Mouse (Mus musculus) liver, adult 10 weeks (tissue): Measurements from ENCODE around the gene Wdr17. TPM values are rescaled to one million over a fixed set of nuclear protein-coding genes. Genes with fewer than 3 reads are reported as not detected.

Source experiments
- polyA plus RNA-seq: library from polyadenylated mRNA; stranded (reverse); fragments of 350-450 nt; fragmentation: Illumina TruSeq; extraction: RNeasy Lipid Tissue Mini Kit (QIAGEN cat#74804); gene quantifications from one replicate; pipeline ENCODE4 v1.2.3, GENCODE M21; 2014; ENCODE audit warnings: low read depth, low replicate concordance

The Wdr17 gene
- polyA plus RNA-seq: not detected

DNA sequence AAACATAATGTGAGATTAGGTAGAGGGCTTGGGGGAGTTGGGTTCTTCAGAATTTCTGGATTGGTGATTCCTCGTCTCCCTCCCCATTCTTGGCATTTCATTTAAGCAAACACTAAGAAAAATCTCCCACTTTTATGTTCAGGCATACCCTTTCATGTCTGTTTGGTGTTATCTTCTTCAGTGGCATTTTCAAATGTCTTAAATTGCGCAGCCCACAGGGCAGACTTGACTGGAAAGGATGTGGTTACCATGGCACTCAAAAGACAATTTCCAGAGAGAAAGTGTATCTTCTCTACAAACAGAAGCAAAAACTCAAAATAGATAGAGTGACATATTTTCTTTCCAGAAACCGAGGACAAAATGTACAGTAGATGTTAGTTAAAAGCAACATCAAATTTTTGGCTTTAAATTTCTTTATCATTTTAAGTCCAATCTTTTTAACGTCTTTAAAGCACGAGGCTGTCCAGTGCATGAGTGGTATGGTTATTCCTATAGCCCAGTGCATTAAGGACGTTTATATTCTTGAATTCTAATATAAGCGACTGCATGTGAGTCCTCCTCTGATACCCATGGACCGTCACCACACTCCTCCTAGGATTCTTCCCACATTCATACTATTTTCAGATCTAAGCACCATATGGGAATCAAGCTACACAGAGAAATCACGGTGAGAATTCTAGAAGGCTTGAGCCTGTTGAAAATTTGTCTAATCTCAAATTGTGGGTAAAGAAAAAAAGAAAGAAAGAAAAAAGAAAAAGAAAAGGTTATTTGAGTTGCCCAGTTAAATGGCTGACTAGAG lies at the start of gene Wdr17:
Gene Wdr17, minus strand, starts transcription at position 198 of the 799 bp plus-strand sequence.

GRCm38 (mm10) chr8:54600671-54601251 lies 286.2 kb downstream of the Wdr17 start, which contains the start of gene Spata4:
Gene Spata4, plus strand, starts transcription at chr8:54600781.

Other genes with a start within 250 kb of the Wdr17 start
- gene Gpm6a, start 67.7 kb upstream of the Wdr17 start, polyA plus RNA-seq: 5.6 TPM